Mouse (Mus musculus): ENCODE results near the gene Gm14401. TPM values are rescaled to one million over a fixed set of nuclear protein-coding genes. Genes with fewer than 3 reads are reported as not detected.
"Not testable (repeated sequence)": the region's sequence is repeated elsewhere in the genome, so short reads cannot be mapped to it uniquely, and the experiment has no call there.

The Gm14401 gene
- polyA plus RNA-seq (2014; fragmentation: Nextera tagmentation; extraction: Ambion mirVana), result not detected in 2 replicates

DNA sequence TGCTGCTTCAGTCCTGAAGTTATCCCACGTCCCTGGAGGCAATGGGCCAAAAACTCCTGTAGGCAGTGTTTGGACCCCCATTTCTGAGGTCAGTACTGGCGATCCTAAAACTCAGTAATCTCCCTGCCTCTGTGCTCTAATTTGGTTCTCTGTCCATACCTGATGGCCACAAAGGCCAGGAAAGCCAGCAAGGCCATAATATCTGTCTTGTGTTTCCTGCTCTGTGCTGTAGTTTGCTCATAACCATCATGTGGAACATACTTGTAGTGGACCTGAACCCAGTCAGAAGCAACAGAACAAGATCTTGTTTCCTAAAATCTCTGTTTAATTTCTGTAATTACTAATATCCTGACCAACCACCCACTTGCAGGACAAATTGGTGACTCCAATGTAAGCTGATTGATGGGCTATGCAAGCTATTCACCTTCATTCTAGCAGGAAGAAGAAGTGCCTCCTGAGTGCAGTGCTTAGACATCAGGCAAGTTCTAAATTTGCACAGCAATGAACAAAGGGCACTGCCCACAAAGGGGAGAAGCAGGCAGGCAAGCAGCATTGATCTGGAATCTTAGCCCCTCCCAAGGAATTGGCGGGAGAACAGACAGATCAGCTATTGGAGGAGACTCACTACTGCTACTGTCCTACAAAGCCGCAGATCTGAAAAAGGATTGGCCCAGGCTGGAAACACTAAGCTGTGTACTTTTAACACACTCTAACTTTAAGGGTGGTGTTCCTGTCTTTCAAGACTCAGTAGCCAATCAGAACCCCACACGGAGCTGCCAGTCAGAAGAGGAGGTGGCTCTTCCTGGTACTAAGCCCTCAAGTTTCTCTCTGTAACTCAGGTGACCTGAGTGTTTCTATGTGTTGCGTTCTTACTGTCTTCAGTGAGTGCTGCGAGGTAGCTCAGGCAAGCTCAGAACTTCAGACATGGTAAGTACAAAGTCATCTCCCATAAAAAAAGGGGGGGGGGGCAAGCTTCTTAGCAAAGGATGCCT lies at the start of gene Gm14401:
TSS of gene Gm14401 (plus strand) at position 889 of the 992 bp plus-strand sequence.
- not testable (repeated sequence) for H3K9me3 ChIP-seq (ENCODE audit: control insufficient read depth, low read length); H3K4me3 ChIP-seq (replicated peaks; ENCODE audit: low read length); H3K4me2 ChIP-seq (replicated peaks); DNase-seq (ENCODE audit: low spot score); H3K4me1 ChIP-seq (replicated peaks; ENCODE audit: control insufficient read depth, insufficient read depth, low read length); H3K27ac ChIP-seq; H3K36me3 ChIP-seq (replicated peaks; ENCODE audit: control insufficient read depth, insufficient read depth); ATAC-seq (ENCODE audit: low FRiP score); H3K9ac ChIP-seq; H3K27me3 ChIP-seq (ENCODE audit: control insufficient read depth, insufficient read depth, low read length)
- WGBS, result 70% methylated on average over 7 of the region's 7 CpGs

DNA sequence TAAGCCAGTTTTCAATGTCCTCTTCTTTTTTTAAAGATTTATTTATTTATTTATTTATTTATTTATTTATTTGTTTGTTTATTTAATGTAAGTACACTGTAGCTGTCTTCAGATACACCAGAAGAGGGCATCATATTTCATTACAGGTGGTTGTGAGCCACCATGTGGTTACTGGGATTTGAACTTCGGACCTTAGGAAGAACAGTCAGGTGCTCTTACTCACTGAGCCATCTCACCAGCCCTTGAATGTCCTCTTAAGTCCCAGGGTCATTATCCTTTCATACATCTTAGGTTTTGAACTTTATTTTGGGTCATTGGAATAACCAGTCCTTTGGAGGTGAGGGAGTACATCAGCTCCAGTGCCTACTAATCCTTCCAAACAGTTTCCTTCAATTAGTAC lies 1.3 kb upstream of the Gm14401 start:
- H3K27ac ChIP-seq; ATAC-seq (ENCODE audit: low FRiP score); H3K4me3 ChIP-seq (replicated peaks; ENCODE audit: low read length); H3K4me1 ChIP-seq (replicated peaks; ENCODE audit: control insufficient read depth, insufficient read depth, low read length); DNase-seq (ENCODE audit: low spot score); H3K9ac ChIP-seq; H3K9me3 ChIP-seq (ENCODE audit: control insufficient read depth, low read length); H3K27me3 ChIP-seq (ENCODE audit: control insufficient read depth, insufficient read depth, low read length); H3K4me2 ChIP-seq (replicated peaks); H3K36me3 ChIP-seq (replicated peaks; ENCODE audit: control insufficient read depth, insufficient read depth): not testable (repeated sequence)
- WGBS, result 85% methylated on average over 1 of the region's 1 CpGs

DNA sequence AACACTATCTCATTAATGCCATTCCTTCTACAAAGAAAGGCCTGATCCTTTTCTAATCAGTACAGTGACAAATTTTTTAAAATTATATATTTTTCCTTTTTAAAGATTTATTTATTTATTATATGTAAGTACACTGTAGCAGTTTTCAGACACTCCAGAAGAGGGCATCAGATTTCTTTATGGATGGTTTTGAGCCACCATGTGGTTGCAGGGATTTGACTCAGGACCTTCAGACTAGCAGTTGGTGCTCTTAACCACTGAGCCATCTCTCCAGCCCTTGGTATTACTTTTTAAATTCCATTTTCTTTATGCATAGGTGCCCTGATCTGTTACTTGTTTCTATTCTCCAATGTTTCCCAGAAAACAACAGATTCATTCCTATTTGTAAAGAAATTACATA lies 895 bp downstream of the Gm14401 start:
- ATAC-seq (ENCODE audit: low FRiP score); DNase-seq (ENCODE audit: low spot score); H3K36me3 ChIP-seq (replicated peaks; ENCODE audit: control insufficient read depth, insufficient read depth); H3K9ac ChIP-seq; H3K4me2 ChIP-seq (replicated peaks); H3K4me1 ChIP-seq (replicated peaks; ENCODE audit: control insufficient read depth, insufficient read depth, low read length); H3K9me3 ChIP-seq (ENCODE audit: control insufficient read depth, low read length); H3K4me3 ChIP-seq (replicated peaks; ENCODE audit: low read length); H3K27me3 ChIP-seq (ENCODE audit: control insufficient read depth, insufficient read depth, low read length); H3K27ac ChIP-seq: not testable (repeated sequence)

DNA sequence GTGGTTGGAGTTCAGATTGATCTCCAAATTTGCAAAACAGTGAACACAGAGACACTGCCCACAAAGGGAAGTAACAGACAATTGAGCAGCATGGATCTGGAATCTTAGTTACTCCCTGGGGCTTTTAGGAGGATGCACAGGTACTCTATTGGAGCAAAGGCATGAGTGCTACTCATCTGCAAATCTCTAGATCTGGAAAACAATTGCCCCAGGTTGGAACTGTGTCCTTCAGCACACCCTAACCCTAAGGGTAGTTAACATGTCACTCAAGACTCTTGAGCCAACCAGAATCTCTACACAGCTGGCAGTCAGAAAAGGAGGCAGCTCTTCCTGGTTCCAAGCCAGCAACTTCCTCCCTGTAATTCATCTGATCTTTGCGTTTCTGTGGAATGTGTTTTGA lies 5.7 kb downstream of the Gm14401 start:
- H3K27me3 ChIP-seq (ENCODE audit: control insufficient read depth, insufficient read depth, low read length); H3K9ac ChIP-seq; H3K4me2 ChIP-seq (replicated peaks); ATAC-seq (ENCODE audit: low FRiP score); H3K27ac ChIP-seq; H3K9me3 ChIP-seq (ENCODE audit: control insufficient read depth, low read length); H3K4me3 ChIP-seq (replicated peaks; ENCODE audit: low read length); DNase-seq (ENCODE audit: low spot score); H3K36me3 ChIP-seq (replicated peaks; ENCODE audit: control insufficient read depth, insufficient read depth); H3K4me1 ChIP-seq (replicated peaks; ENCODE audit: control insufficient read depth, insufficient read depth, low read length): not testable (repeated sequence)
- 87% methylated on average over 1 of the region's 1 CpGs for WGBS

DNA sequence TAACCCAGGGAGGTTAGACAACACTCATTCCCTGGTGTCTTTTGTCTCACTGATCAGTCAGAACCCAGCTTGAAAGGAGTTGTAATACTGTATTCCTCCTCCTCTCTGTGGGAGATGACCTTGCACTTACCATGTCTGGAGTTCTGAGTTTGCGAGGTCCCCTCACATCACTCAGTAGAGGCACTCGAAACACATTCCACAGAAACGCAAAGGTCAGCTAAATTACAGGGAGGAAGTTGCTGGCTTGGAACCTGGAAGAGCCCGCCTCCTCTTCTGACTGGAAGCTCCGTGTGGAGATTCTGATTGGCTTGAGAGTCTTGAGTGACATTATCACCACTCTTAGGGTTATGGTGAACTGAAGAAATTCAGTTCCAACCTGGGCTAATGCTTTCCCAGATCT lies 35.0 kb downstream of the Gm14401 start:
- not testable (repeated sequence) for ATAC-seq (ENCODE audit: low FRiP score); H3K27me3 ChIP-seq (ENCODE audit: control insufficient read depth, insufficient read depth, low read length); DNase-seq (ENCODE audit: low spot score); H3K9ac ChIP-seq; H3K27ac ChIP-seq; H3K36me3 ChIP-seq (replicated peaks; ENCODE audit: control insufficient read depth, insufficient read depth); H3K4me2 ChIP-seq (replicated peaks); H3K9me3 ChIP-seq (ENCODE audit: control insufficient read depth, low read length); H3K4me1 ChIP-seq (replicated peaks; ENCODE audit: control insufficient read depth, insufficient read depth, low read length); H3K4me3 ChIP-seq (replicated peaks; ENCODE audit: low read length)
- 93% methylated on average over 5 of the region's 5 CpGs for WGBS

DNA sequence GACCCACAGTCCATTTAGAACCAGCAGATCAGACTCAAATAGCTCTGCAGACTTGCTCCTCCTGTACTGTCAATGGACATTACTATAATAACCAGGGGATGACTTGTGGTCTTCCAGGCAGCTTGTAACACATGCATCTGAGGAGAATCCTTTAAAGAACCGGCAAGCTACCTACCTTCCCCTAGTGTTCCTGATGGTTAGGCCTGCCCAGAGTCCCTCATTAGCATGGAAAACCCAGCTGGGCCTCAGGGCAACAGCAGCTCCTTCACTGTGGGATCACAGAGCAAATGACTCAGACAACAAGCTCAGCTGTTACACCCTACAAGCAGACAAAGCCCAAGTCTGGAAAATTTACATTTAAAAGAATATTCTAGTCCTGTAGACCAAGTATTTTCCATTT lies 55.0 kb downstream of the Gm14401 start:
- H3K4me1 ChIP-seq (replicated peaks; ENCODE audit: control insufficient read depth, insufficient read depth, low read length); ATAC-seq (ENCODE audit: low FRiP score); DNase-seq (ENCODE audit: low spot score): not testable (repeated sequence)

More for the DNA sequence above, 55.0 kb downstream of the Gm14401 start:
- H3K9me3 ChIP-seq (ENCODE audit: control insufficient read depth, low read length); H3K36me3 ChIP-seq (replicated peaks; ENCODE audit: control insufficient read depth, insufficient read depth); H3K9ac ChIP-seq; H3K27ac ChIP-seq; H3K4me3 ChIP-seq (replicated peaks; ENCODE audit: low read length); H3K4me2 ChIP-seq (replicated peaks); H3K27me3 ChIP-seq (ENCODE audit: control insufficient read depth, insufficient read depth, low read length): not testable (repeated sequence)
- whole genome bisulfite sequencing, result 38% methylated on average over 1 of the region's 1 CpGs

Other genes starting within 250 kb of the Gm14401 start
- not detected in 2 replicates for gene Gm14408, start 243.2 kb upstream of the Gm14401 start, polyA plus RNA-seq (2014; fragmentation: Nextera tagmentation; extraction: Ambion mirVana)
- 7.7 and 13.3 TPM in 2 replicates for gene Gm14296, start 146.5 kb upstream of the Gm14401 start, polyA plus RNA-seq (2014; fragmentation: Nextera tagmentation; extraction: Ambion mirVana)
- gene Gm14419, start 73.4 kb upstream of the Gm14401 start, polyA plus RNA-seq (2014; fragmentation: Nextera tagmentation; extraction: Ambion mirVana), result 7.1 and 7.9 TPM in 2 replicates
- gene Gm14410, start 132.1 kb downstream of the Gm14401 start, polyA plus RNA-seq (2014; fragmentation: Nextera tagmentation; extraction: Ambion mirVana), result 35.3 and 45.5 TPM in 2 replicates
- gene Gm14409, start 192.7 kb downstream of the Gm14401 start, polyA plus RNA-seq (2014; fragmentation: Nextera tagmentation; extraction: Ambion mirVana), result not detected in 2 replicates
- 0.44 and 0.82 TPM in 2 replicates for gene Gm14412, start 250.0 kb downstream of the Gm14401 start, polyA plus RNA-seq (2014; fragmentation: Nextera tagmentation; extraction: Ambion mirVana)